Mouse (Mus musculus) forebrain, embryonic 13.5 days (tissue): ENCODE measurements around the gene Rgl1. TPM values are rescaled to one million over a fixed set of nuclear protein-coding genes. Genes with fewer than 3 reads are reported as not detected.

Experiments
- ATAC-seq: fragments of 200-750 bp; cut with Nextera tagmentation; 2 replicates; pipeline ENCODE4 v1.8.0; 2017
- H3K27ac ChIP-seq: fragments of 300-500 bp; sonication (generic); 2 replicates; pipeline ENCODE4 v1.5.1; 2015; ENCODE audit warnings: inconsistent platforms, mild to moderate bottlenecking, moderate library complexity
- H3K27me3 ChIP-seq: fragments of 300-500 bp; sonication (generic); 2 replicates; pipeline ENCODE4 v1.6.1; 2015; ENCODE audit warnings: mild to moderate bottlenecking, inconsistent platforms
- H3K36me3 ChIP-seq: fragments of 300-500 bp; sonication (generic); 2 replicates; pipeline ENCODE4 v1.6.1; 2015; ENCODE audit warnings: mild to moderate bottlenecking, inconsistent platforms; ENCODE audit not compliant: poor library complexity, severe bottlenecking
- H3K4me1 ChIP-seq: fragments of 300-500 bp; sonication (generic); 2 replicates; pipeline ENCODE4 v1.6.1; 2015; ENCODE audit warnings: inconsistent platforms
- H3K4me2 ChIP-seq: fragments of 300-500 bp; sonication (generic); 2 replicates; pipeline ENCODE4 v1.6.1; 2015; ENCODE audit warnings: inconsistent platforms, mild to moderate bottlenecking, moderate library complexity
- H3K4me3 ChIP-seq: fragments of 300-500 bp; sonication (generic); 2 replicates; pipeline ENCODE4 v1.5.1; 2015; ENCODE audit warnings: mild to moderate bottlenecking, inconsistent platforms
- H3K9ac ChIP-seq: fragments of 300-500 bp; sonication (generic); 2 replicates; pipeline ENCODE4 v1.6.1; 2015; ENCODE audit warnings: mild to moderate bottlenecking, inconsistent platforms
- H3K9me3 ChIP-seq: fragments of 300-500 bp; sonication (generic); replicated peaks from 2 replicates; pipeline ENCODE4 v1.6.1; 2016; ENCODE audit warnings: inconsistent platforms
- WGBS: fragments of 180-500 bp; shearing (Covaris S2); methylation state at CpG from one replicate; pipeline ENCODE4 v1.1.7; 2015; 5-methylcytosine and 5-hydroxymethylcytosine counted together
- polyA plus RNA-seq: library from polyadenylated mRNA; unstranded; fragments of >200 nt; fragmentation: Nextera tagmentation; extraction: Ambion mirVana; gene quantifications from 2 replicates; pipeline ENCODE4 v1.2.1, GENCODE M21; 2015

The Rgl1 gene
- polyA plus RNA-seq, 1 experiment from 2014 or later, result 18.5 TPM

GRCm38 (mm10) chr1:152562877-152563276 lies 203.3 kb downstream of the Rgl1 start:
- no peak for ATAC-seq
- no peaks in the 10 kb centered on the region for H3K36me3 ChIP-seq
- H3K4me3 ChIP-seq, result no peak overlapping the region
- H3K9ac ChIP-seq, result no peak overlapping the region
- 82% methylated on average over 6 of the region's 6 CpGs for WGBS
- peaks cover 25% of the 10 kb centered on the region; the same call in 1 of the 2 replicates for H3K4me1 ChIP-seq
- H3K4me2 ChIP-seq, result no peak overlapping the region
- H3K27ac ChIP-seq, result no peak overlapping the region
- no peaks in the 10 kb centered on the region for H3K27me3 ChIP-seq
- H3K9me3 ChIP-seq, result no peaks in the 10 kb centered on the region

- Histone ChIP-seq H3K27me3 (no peaks in the 10 kb centered on the region), H3K4me1 (peaks cover 43% of the 10 kb centered on the region), H3K4me2 (no peak overlapping the region), H3K36me3 (no peaks in the 10 kb centered on the region), H3K9ac (no peak overlapping the region), H3K27ac (peak overlapping the region; percentile 20), H3K9me3 (no peaks in the 10 kb centered on the region), H3K4me3 (no peak overlapping the region)
- 74% methylated on average over 5 of the region's 5 CpGs for WGBS
- ATAC-seq, result no peak
Observed at GRCm38 (mm10) chr1:152560477-152560876, 205.7 kb downstream of the Rgl1 start.

- no peaks in the 10 kb centered on the region for H3K9me3 ChIP-seq
- 25% methylated on average over 14 of the region's 14 CpGs for WGBS
Observed at GRCm38 (mm10) chr1:152556576-152557281, 209.4 kb downstream of the Rgl1 start.

GRCm38 (mm10) chr1:152555944-152556573 lies 210.1 kb downstream of the Rgl1 start:
- Histone ChIP-seq H3K9ac (peak overlapping the region; percentile 43; the same call in 1 of the 2 replicates), H3K4me1 (peaks cover 37% of the 10 kb centered on the region), H3K36me3 (peaks cover 16% of the 10 kb centered on the region), H3K4me3 (no peak overlapping the region), H3K4me2 (peak overlapping the region; percentile 35), H3K27me3 (no peaks in the 10 kb centered on the region), H3K9me3 (no peaks in the 10 kb centered on the region), H3K27ac (peak overlapping the region; percentile 84)
- WGBS, result 3% methylated on average over 7 of the region's 7 CpGs
- ATAC-seq, result peak; percentile 96

More at GRCm38 (mm10) chr1:152556576-152557281, 209.4 kb downstream of the Rgl1 start:
- Histone ChIP-seq H3K27ac (peak overlapping the region; percentile 84), H3K36me3 (peaks cover 11% of the 10 kb centered on the region), H3K4me1 (peaks cover 43% of the 10 kb centered on the region), H3K27me3 (no peaks in the 10 kb centered on the region), H3K9ac (no peak overlapping the region), H3K4me3 (no peak overlapping the region), H3K4me2 (peak overlapping the region; percentile 35)
- peak; percentile 72 for ATAC-seq

- Histone ChIP-seq H3K27me3 (no peaks in the 10 kb centered on the region), H3K36me3 (peaks cover 16% of the 10 kb centered on the region), H3K4me1 (peaks cover 32% of the 10 kb centered on the region), H3K9me3 (no peaks in the 10 kb centered on the region), H3K9ac (no peak overlapping the region), H3K4me3 (no peak overlapping the region), H3K27ac (no peak overlapping the region), H3K4me2 (no peak overlapping the region)
- ATAC-seq, result no peak
- WGBS, result 78% methylated on average over 15 of the region's 15 CpGs
Observed at GRCm38 (mm10) chr1:152553912-152554547, 212.1 kb downstream of the Rgl1 start.

GRCm38 (mm10) chr1:152550973-152551372 lies 215.2 kb downstream of the Rgl1 start:
- 84% methylated on average over 3 of the region's 3 CpGs for WGBS
- Histone ChIP-seq H3K4me2 (no peak overlapping the region), H3K4me1 (peaks cover 8% of the 10 kb centered on the region)

GRCm38 (mm10) chr1:152550544-152550943 lies 215.6 kb downstream of the Rgl1 start:
- Histone ChIP-seq H3K36me3 (peaks cover 25% of the 10 kb centered on the region), H3K4me1 (peaks cover 4% of the 10 kb centered on the region), H3K27me3 (no peaks in the 10 kb centered on the region), H3K4me3 (no peak overlapping the region), H3K27ac (no peak overlapping the region), H3K9ac (no peak overlapping the region), H3K9me3 (no peaks in the 10 kb centered on the region), H3K4me2 (no peak overlapping the region)
- 89% methylated on average over 2 of the region's 2 CpGs for WGBS
- ATAC-seq, result no peak

More at GRCm38 (mm10) chr1:152550973-152551372, 215.2 kb downstream of the Rgl1 start:
- no peak for ATAC-seq
- H3K4me3 ChIP-seq, result no peak overlapping the region
- H3K27ac ChIP-seq, result no peak overlapping the region
- H3K9ac ChIP-seq, result no peak overlapping the region
- H3K27me3 ChIP-seq, result no peaks in the 10 kb centered on the region
- H3K36me3 ChIP-seq, result peaks cover 23% of the 10 kb centered on the region
- H3K9me3 ChIP-seq, result no peaks in the 10 kb centered on the region

GRCm38 (mm10) chr1:152549061-152549738 lies 217.0 kb downstream of the Rgl1 start:
- no peaks in the 10 kb centered on the region for H3K4me1 ChIP-seq
- no peak for ATAC-seq
- no peak overlapping the region for H3K27ac ChIP-seq
- no peaks in the 10 kb centered on the region for H3K27me3 ChIP-seq
- H3K4me2 ChIP-seq, result no peak overlapping the region
- WGBS, result 93% methylated on average over 13 of the region's 13 CpGs
- peaks cover 25% of the 10 kb centered on the region for H3K36me3 ChIP-seq
- no peak overlapping the region for H3K4me3 ChIP-seq
- no peak overlapping the region for H3K9ac ChIP-seq
- H3K9me3 ChIP-seq, result no peaks in the 10 kb centered on the region

- H3K4me1 ChIP-seq, result no peaks in the 10 kb centered on the region
- peaks cover 23% of the 10 kb centered on the region; the same call in 1 of the 2 replicates for H3K36me3 ChIP-seq
- no peak overlapping the region for H3K4me2 ChIP-seq
- WGBS, result 91% methylated on average over 2 of the region's 2 CpGs
- no peak overlapping the region for H3K27ac ChIP-seq
- H3K9ac ChIP-seq, result no peak overlapping the region
- no peak for ATAC-seq
- no peaks in the 10 kb centered on the region for H3K27me3 ChIP-seq
- H3K9me3 ChIP-seq, result no peaks in the 10 kb centered on the region
- H3K4me3 ChIP-seq, result no peak overlapping the region
Observed at GRCm38 (mm10) chr1:152543449-152544159, 222.5 kb downstream of the Rgl1 start.

- H3K4me1 ChIP-seq, result no peaks in the 10 kb centered on the region
- 93% methylated on average over 6 of the region's 6 CpGs for WGBS
- no peak overlapping the region for H3K4me2 ChIP-seq
- H3K27ac ChIP-seq, result no peak overlapping the region
- no peaks in the 10 kb centered on the region for H3K9me3 ChIP-seq
- H3K4me3 ChIP-seq, result no peak overlapping the region
- no peak overlapping the region for H3K9ac ChIP-seq
- ATAC-seq, result no peak
- H3K27me3 ChIP-seq, result no peaks in the 10 kb centered on the region
- H3K36me3 ChIP-seq, result peaks cover 27% of the 10 kb centered on the region; the same call in 1 of the 2 replicates
Observed at GRCm38 (mm10) chr1:152542747-152543378, 223.3 kb downstream of the Rgl1 start.

GRCm38 (mm10) chr1:152540304-152540887 lies 225.8 kb downstream of the Rgl1 start:
- no peak overlapping the region for H3K9ac ChIP-seq
- H3K4me2 ChIP-seq, result no peak overlapping the region
- H3K27me3 ChIP-seq, result no peaks in the 10 kb centered on the region
- H3K4me1 ChIP-seq, result no peaks in the 10 kb centered on the region
- no peak for ATAC-seq
- no peaks in the 10 kb centered on the region for H3K9me3 ChIP-seq
- H3K36me3 ChIP-seq, result peaks cover 27% of the 10 kb centered on the region
- 94% methylated on average over 3 of the region's 3 CpGs for WGBS
- no peak overlapping the region for H3K27ac ChIP-seq
- H3K4me3 ChIP-seq, result no peak overlapping the region
